Mouse (Mus musculus): ENCODE measurements around the gene Snx25. TPM values are rescaled to one million over a fixed set of nuclear protein-coding genes. Genes with fewer than 3 reads are reported as not detected.

Snx25 gene
- polyA plus RNA-seq, 1 experiment: 0.38 TPM

DNA sequence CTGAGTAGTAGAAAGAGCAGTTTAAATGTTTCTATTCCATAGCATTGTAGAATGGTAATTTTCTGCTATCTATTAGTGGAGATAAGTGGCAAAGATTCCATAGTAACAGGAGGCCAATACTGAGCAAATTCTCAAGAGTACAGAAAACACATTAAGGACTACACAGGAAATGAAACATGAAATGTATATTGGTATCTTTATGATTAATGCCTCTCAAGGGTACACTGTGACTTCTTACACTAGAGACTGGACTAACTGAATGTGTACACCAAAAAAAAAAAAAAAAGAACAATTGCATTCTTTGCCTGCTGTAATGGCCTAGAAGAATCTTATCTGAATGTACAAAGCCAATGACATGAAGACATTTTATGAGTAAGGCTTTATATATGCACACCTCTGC is 44.3 kb downstream of the Snx25 start:
- TF ChIP-seq TAL1 (IDR thresholded peaks at IDR 0.05; ENCODE audit: low read length) (no peak), GATA1 (IDR thresholded peaks at IDR 0.05; ENCODE audit: low read length) (no peak)
- no peak overlapping the region for H3K4me3 ChIP-seq (replicated peaks)
- no peaks in the 10 kb centered on the region for H3K27me3 ChIP-seq (ENCODE audit: control insufficient read depth)
- H3K4me1 ChIP-seq (ENCODE audit: control insufficient read depth): no peaks in the 10 kb centered on the region
- peaks cover 9% of the 10 kb centered on the region for H3K36me3 ChIP-seq (ENCODE audit: control insufficient read depth)
- H3K9me3 ChIP-seq (ENCODE audit: control insufficient read depth, low read length): no peaks in the 10 kb centered on the region

GRCm38 (mm10) chr8:46103434-46103833 is 48.5 kb downstream of the Snx25 start:
- no peak for TF ChIP-seq TAL1 (IDR thresholded peaks at IDR 0.05; ENCODE audit: low read length)
- TF ChIP-seq GATA1 (IDR thresholded peaks at IDR 0.05; ENCODE audit: low read length): no peak
- Histone ChIP-seq H3K9me3 (ENCODE audit: control insufficient read depth, low read length) (peaks cover 6% of the 10 kb centered on the region), H3K36me3 (ENCODE audit: control insufficient read depth) (peaks cover 17% of the 10 kb centered on the region), H3K4me3 (replicated peaks) (no peak overlapping the region), H3K27me3 (ENCODE audit: control insufficient read depth) (no peaks in the 10 kb centered on the region), H3K4me1 (ENCODE audit: control insufficient read depth) (no peaks in the 10 kb centered on the region)

GRCm38 (mm10) chr8:46092667-46093360 is 59.1 kb downstream of the Snx25 start:
- H3K4me1 ChIP-seq (ENCODE audit: control insufficient read depth): no peaks in the 10 kb centered on the region
- no peaks in the 10 kb centered on the region; the same call in 1 of the 2 replicates for H3K36me3 ChIP-seq (ENCODE audit: control insufficient read depth)
- no peak overlapping the region for H3K4me3 ChIP-seq (replicated peaks)
- H3K27me3 ChIP-seq (ENCODE audit: control insufficient read depth): no peaks in the 10 kb centered on the region
- TF ChIP-seq GATA1 (IDR thresholded peaks at IDR 0.05; ENCODE audit: low read length): no peak
- TF ChIP-seq TAL1 (IDR thresholded peaks at IDR 0.05; ENCODE audit: low read length): no peak
- no peaks in the 10 kb centered on the region for H3K9me3 ChIP-seq (ENCODE audit: control insufficient read depth, low read length)

- no peak for TF ChIP-seq GATA1 (IDR thresholded peaks at IDR 0.05; ENCODE audit: low read length)
- no peak for TF ChIP-seq TAL1 (IDR thresholded peaks at IDR 0.05; ENCODE audit: low read length)
- H3K4me3 ChIP-seq (replicated peaks): no peak overlapping the region
- no peaks in the 10 kb centered on the region for H3K36me3 ChIP-seq (ENCODE audit: control insufficient read depth)
- no peaks in the 10 kb centered on the region for H3K4me1 ChIP-seq (ENCODE audit: control insufficient read depth)
- H3K9me3 ChIP-seq (ENCODE audit: control insufficient read depth, low read length): no peaks in the 10 kb centered on the region
- H3K27me3 ChIP-seq (ENCODE audit: control insufficient read depth): no peaks in the 10 kb centered on the region
These were observed 68.8 kb downstream of the Snx25 start for GRCm38 (mm10) chr8:46083141-46083540.

- H3K36me3 ChIP-seq (ENCODE audit: control insufficient read depth): no peaks in the 10 kb centered on the region
- no peak overlapping the region for H3K4me3 ChIP-seq (replicated peaks)
- H3K9me3 ChIP-seq (ENCODE audit: control insufficient read depth, low read length): no peaks in the 10 kb centered on the region
- no peaks in the 10 kb centered on the region for H3K4me1 ChIP-seq (ENCODE audit: control insufficient read depth)
- H3K27me3 ChIP-seq (ENCODE audit: control insufficient read depth): no peaks in the 10 kb centered on the region
- TF ChIP-seq TAL1 (IDR thresholded peaks at IDR 0.05; ENCODE audit: low read length) (no peak), GATA1 (IDR thresholded peaks at IDR 0.05; ENCODE audit: low read length) (no peak)
These were observed 70.9 kb downstream of the Snx25 start for GRCm38 (mm10) chr8:46081030-46081429.

DNA sequence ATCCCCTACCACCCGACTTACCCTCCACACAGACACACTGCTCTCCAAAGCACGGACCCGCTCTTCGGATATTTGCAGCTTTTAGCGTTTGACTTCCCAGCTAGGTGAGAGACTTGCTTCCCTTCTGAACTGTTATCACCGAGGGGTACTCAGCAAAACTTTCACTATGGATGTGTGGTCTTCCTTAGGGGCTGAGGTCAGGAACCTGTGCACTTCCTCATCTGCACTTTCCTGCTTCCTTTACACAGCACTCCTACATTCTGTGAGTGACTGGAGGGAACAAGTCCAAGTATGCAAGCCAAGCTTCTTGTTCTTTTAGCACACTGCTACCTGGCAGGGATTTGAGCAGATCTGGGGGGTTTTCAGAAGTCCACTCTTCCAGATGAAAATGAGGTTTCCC is 73.1 kb downstream of the Snx25 start:
- no peak overlapping the region for H3K4me3 ChIP-seq (replicated peaks)
- TF ChIP-seq TAL1 (IDR thresholded peaks at IDR 0.05; ENCODE audit: low read length): no peak
- TF ChIP-seq GATA1 (IDR thresholded peaks at IDR 0.05; ENCODE audit: low read length): no peak

DNA sequence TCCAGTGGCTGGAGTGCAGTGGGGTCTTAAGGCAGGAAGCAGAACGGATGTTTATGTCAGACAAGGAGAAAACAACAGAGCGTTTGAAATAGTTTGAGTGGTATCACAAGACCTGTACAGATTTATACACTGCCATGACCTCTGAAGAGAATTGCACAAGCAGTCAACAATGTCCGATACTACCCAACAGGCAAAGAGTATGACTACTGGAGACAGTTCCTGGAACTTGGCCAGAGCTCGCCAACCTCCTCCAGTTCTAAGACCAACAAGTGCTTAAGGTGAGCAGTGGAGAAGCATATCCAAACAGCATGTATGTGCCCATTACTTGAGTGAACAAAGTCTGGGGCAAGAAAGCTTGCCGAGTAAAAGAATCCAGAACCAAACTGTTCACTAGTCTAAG is 76.7 kb downstream of the Snx25 start:
- no peaks in the 10 kb centered on the region for H3K36me3 ChIP-seq (ENCODE audit: control insufficient read depth)
- H3K27me3 ChIP-seq (ENCODE audit: control insufficient read depth): no peaks in the 10 kb centered on the region
- TF ChIP-seq TAL1 (IDR thresholded peaks at IDR 0.05; ENCODE audit: low read length) (no peak), GATA1 (IDR thresholded peaks at IDR 0.05; ENCODE audit: low read length) (no peak)

More for the DNA sequence above, 73.1 kb downstream of the Snx25 start:
- no peaks in the 10 kb centered on the region for H3K4me1 ChIP-seq (ENCODE audit: control insufficient read depth)
- H3K9me3 ChIP-seq (ENCODE audit: control insufficient read depth, low read length): no peaks in the 10 kb centered on the region
- H3K36me3 ChIP-seq (ENCODE audit: control insufficient read depth): no peaks in the 10 kb centered on the region
- H3K27me3 ChIP-seq (ENCODE audit: control insufficient read depth): no peaks in the 10 kb centered on the region

DNA sequence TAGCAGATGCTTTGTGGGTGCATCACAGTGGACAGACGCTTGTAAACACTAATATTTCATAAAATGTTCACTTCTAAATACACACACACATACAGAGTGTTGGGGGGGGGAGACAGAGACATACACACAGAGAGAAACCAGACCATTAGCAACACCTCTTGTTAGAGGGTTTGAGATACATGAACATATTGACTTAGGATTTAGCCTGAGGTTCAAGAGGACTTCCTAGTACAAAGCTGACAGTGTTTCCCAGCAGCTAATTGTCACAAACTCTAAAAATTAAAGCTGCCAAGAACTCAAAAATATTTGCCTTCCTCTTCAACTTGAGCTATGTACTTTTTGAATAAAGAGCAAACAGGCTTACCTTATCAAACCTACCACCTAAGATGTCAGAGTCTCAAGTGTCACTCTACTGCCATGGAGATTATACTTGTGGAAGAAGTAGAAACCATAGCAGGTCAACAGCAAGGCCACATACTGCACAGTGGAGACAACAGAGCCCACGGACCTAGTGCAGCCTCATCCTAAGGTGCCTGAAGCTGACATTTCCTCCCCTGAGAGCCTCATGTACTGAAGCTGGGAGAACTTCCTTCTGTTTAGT is 78.3 kb downstream of the Snx25 start:
- Histone ChIP-seq H3K4me3 (replicated peaks) (no peak overlapping the region), H3K27me3 (ENCODE audit: control insufficient read depth) (no peaks in the 10 kb centered on the region), H3K36me3 (ENCODE audit: control insufficient read depth) (no peaks in the 10 kb centered on the region), H3K4me1 (ENCODE audit: control insufficient read depth) (no peaks in the 10 kb centered on the region), H3K9me3 (ENCODE audit: control insufficient read depth, low read length) (no peaks in the 10 kb centered on the region)
- no peak for TF ChIP-seq GATA1 (IDR thresholded peaks at IDR 0.05; ENCODE audit: low read length)
- no peak for TF ChIP-seq TAL1 (IDR thresholded peaks at IDR 0.05; ENCODE audit: low read length)

More for the DNA sequence above, 76.7 kb downstream of the Snx25 start:
- no peak overlapping the region for H3K4me3 ChIP-seq (replicated peaks)
- no peaks in the 10 kb centered on the region for H3K9me3 ChIP-seq (ENCODE audit: control insufficient read depth, low read length)
- no peaks in the 10 kb centered on the region for H3K4me1 ChIP-seq (ENCODE audit: control insufficient read depth)

- Histone ChIP-seq H3K4me1 (ENCODE audit: control insufficient read depth) (no peaks in the 10 kb centered on the region), H3K4me3 (replicated peaks) (no peak overlapping the region), H3K36me3 (ENCODE audit: control insufficient read depth) (peaks cover 3% of the 10 kb centered on the region), H3K9me3 (ENCODE audit: control insufficient read depth, low read length) (no peaks in the 10 kb centered on the region), H3K27me3 (ENCODE audit: control insufficient read depth) (no peaks in the 10 kb centered on the region)
- TF ChIP-seq GATA1 (IDR thresholded peaks at IDR 0.05; ENCODE audit: low read length) (no peak), TAL1 (IDR thresholded peaks at IDR 0.05; ENCODE audit: low read length) (no peak)
These were observed 79.2 kb downstream of the Snx25 start for GRCm38 (mm10) chr8:46072798-46073197.
